Mouse (Mus musculus) heart, postnatal 0 days (tissue): ENCODE measurements around the gene Tmc6.

Experiments used
- CTCF ChIP-seq: IDR thresholded peaks from 2 replicates; pipeline ENCODE4 v1.5.1; 2016; ENCODE audit warnings: antibody characterized with exemption, control low read depth, low read depth
- EP300 ChIP-seq: IDR thresholded peaks from 2 replicates; pipeline ENCODE4 v1.6.1; 2016; ENCODE audit warnings: antibody characterized with exemption, low read depth

GRCm38 (mm10) chr11:117799174-117799573 lies 17.2 kb upstream of the Tmc6 start:
- TF ChIP-seq CTCF, result no peak
- TF ChIP-seq EP300, result no peak
